Mouse (Mus musculus): ENCODE measurements around the gene Smim12. TPM values are rescaled to one million over a fixed set of nuclear protein-coding genes. Genes with fewer than 3 reads are reported as not detected.

Gene Smim12
- polyA plus RNA-seq, 1 experiment, result 18.1 TPM

GRCm38 (mm10) chr4:127223291-127223690 is 20.3 kb upstream of the Smim12 start:
- Histone ChIP-seq H3K36me3 (ENCODE audit: control insufficient read depth, insufficient read depth, low read length) (no peaks in the 10 kb centered on the region), H3K27me3 (ENCODE audit: control insufficient read depth, insufficient read depth, low read length) (no peaks in the 10 kb centered on the region; the same call in 1 of the 2 replicates), H3K27ac (ENCODE audit: insufficient read depth, low read depth, low read length) (no peak overlapping the region), H3K4me1 (ENCODE audit: control insufficient read depth, insufficient read depth, insufficient read length, low read length) (no peaks in the 10 kb centered on the region), H3K4me3 (ENCODE audit: low read depth, low read length) (no peak overlapping the region)
- 45% methylated on average over 10 of the region's 10 CpGs for WGBS
- TF ChIP-seq POLR2A (IDR thresholded peaks at IDR 0.05; ENCODE audit: low read depth, low read length) (no peak), CTCF (IDR thresholded peaks at IDR 0.05; ENCODE audit: extremely low read depth, insufficient read length, insufficient replicate concordance, low read depth, low read length) (no peak)

GRCm38 (mm10) chr4:127223755-127224154 is 19.8 kb upstream of the Smim12 start:
- Histone ChIP-seq H3K27me3 (ENCODE audit: control insufficient read depth, insufficient read depth, low read length) (no peaks in the 10 kb centered on the region; the same call in 1 of the 2 replicates), H3K36me3 (ENCODE audit: control insufficient read depth, insufficient read depth, low read length) (no peaks in the 10 kb centered on the region), H3K27ac (ENCODE audit: insufficient read depth, low read depth, low read length) (no peak overlapping the region), H3K4me3 (ENCODE audit: low read depth, low read length) (no peak overlapping the region), H3K4me1 (ENCODE audit: control insufficient read depth, insufficient read depth, insufficient read length, low read length) (no peaks in the 10 kb centered on the region)
- TF ChIP-seq CTCF (IDR thresholded peaks at IDR 0.05; ENCODE audit: extremely low read depth, insufficient read length, insufficient replicate concordance, low read depth, low read length) (no peak), POLR2A (IDR thresholded peaks at IDR 0.05; ENCODE audit: low read depth, low read length) (no peak)
- 52% methylated on average over 4 of the region's 4 CpGs for WGBS

GRCm38 (mm10) chr4:127224444-127225100 is 19.0 kb upstream of the Smim12 start:
- Histone ChIP-seq H3K27ac (ENCODE audit: insufficient read depth, low read depth, low read length) (no peak overlapping the region), H3K36me3 (ENCODE audit: control insufficient read depth, insufficient read depth, low read length) (no peaks in the 10 kb centered on the region), H3K4me3 (ENCODE audit: low read depth, low read length) (no peak overlapping the region), H3K4me1 (ENCODE audit: control insufficient read depth, insufficient read depth, insufficient read length, low read length) (no peaks in the 10 kb centered on the region), H3K27me3 (ENCODE audit: control insufficient read depth, insufficient read depth, low read length) (no peaks in the 10 kb centered on the region; the same call in 1 of the 2 replicates)
- 21% methylated on average over 19 of the region's 19 CpGs for WGBS
- TF ChIP-seq CTCF (IDR thresholded peaks at IDR 0.05; ENCODE audit: extremely low read depth, insufficient read length, insufficient replicate concordance, low read depth, low read length), result no peak
- no peak for TF ChIP-seq POLR2A (IDR thresholded peaks at IDR 0.05; ENCODE audit: low read depth, low read length)

- H3K27me3 ChIP-seq (ENCODE audit: control insufficient read depth, insufficient read depth, low read length), result no peaks in the 10 kb centered on the region; the same call in 1 of the 2 replicates
- H3K4me3 ChIP-seq (ENCODE audit: low read depth, low read length), result no peak overlapping the region
- no peak overlapping the region for H3K27ac ChIP-seq (ENCODE audit: insufficient read depth, low read depth, low read length)
- no peak for TF ChIP-seq POLR2A (IDR thresholded peaks at IDR 0.05; ENCODE audit: low read depth, low read length)
- H3K4me1 ChIP-seq (ENCODE audit: control insufficient read depth, insufficient read depth, insufficient read length, low read length), result no peaks in the 10 kb centered on the region
- WGBS, result 55% methylated on average over 4 of the region's 4 CpGs
- no peaks in the 10 kb centered on the region for H3K36me3 ChIP-seq (ENCODE audit: control insufficient read depth, insufficient read depth, low read length)
Measured at GRCm38 (mm10) chr4:127226067-127226466, 17.5 kb upstream of the Smim12 start.

GRCm38 (mm10) chr4:127227051-127227673 is 16.4 kb upstream of the Smim12 start:
- WGBS, result 27% methylated on average over 17 of the region's 17 CpGs
- H3K27ac ChIP-seq (ENCODE audit: insufficient read depth, low read depth, low read length), result no peak overlapping the region
- no peaks in the 10 kb centered on the region; the same call in 1 of the 2 replicates for H3K27me3 ChIP-seq (ENCODE audit: control insufficient read depth, insufficient read depth, low read length)
- H3K4me1 ChIP-seq (ENCODE audit: control insufficient read depth, insufficient read depth, insufficient read length, low read length), result no peaks in the 10 kb centered on the region
- TF ChIP-seq POLR2A (IDR thresholded peaks at IDR 0.05; ENCODE audit: low read depth, low read length), result no peak
- no peak for TF ChIP-seq CTCF (IDR thresholded peaks at IDR 0.05; ENCODE audit: extremely low read depth, insufficient read length, insufficient replicate concordance, low read depth, low read length)
- no peak overlapping the region for H3K4me3 ChIP-seq (ENCODE audit: low read depth, low read length)
- no peaks in the 10 kb centered on the region for H3K36me3 ChIP-seq (ENCODE audit: control insufficient read depth, insufficient read depth, low read length)

- no peak overlapping the region for H3K27ac ChIP-seq (ENCODE audit: insufficient read depth, low read depth, low read length)
- peaks cover 6% of the 10 kb centered on the region; the same call in 1 of the 2 replicates for H3K27me3 ChIP-seq (ENCODE audit: control insufficient read depth, insufficient read depth, low read length)
- WGBS, result 47% methylated on average over 6 of the region's 6 CpGs
- H3K36me3 ChIP-seq (ENCODE audit: control insufficient read depth, insufficient read depth, low read length), result no peaks in the 10 kb centered on the region
- no peak overlapping the region for H3K4me3 ChIP-seq (ENCODE audit: low read depth, low read length)
- H3K4me1 ChIP-seq (ENCODE audit: control insufficient read depth, insufficient read depth, insufficient read length, low read length), result peaks cover 4% of the 10 kb centered on the region; the same call in 1 of the 2 replicates
- TF ChIP-seq POLR2A (IDR thresholded peaks at IDR 0.05; ENCODE audit: low read depth, low read length) (no peak), CTCF (IDR thresholded peaks at IDR 0.05; ENCODE audit: extremely low read depth, insufficient read length, insufficient replicate concordance, low read depth, low read length) (no peak)
Measured at GRCm38 (mm10) chr4:127232028-127232427, 11.6 kb upstream of the Smim12 start.

- Histone ChIP-seq H3K4me3 (ENCODE audit: low read depth, low read length) (no peak overlapping the region), H3K27me3 (ENCODE audit: control insufficient read depth, insufficient read depth, low read length) (peaks cover 10% of the 10 kb centered on the region), H3K4me1 (ENCODE audit: control insufficient read depth, insufficient read depth, insufficient read length, low read length) (peaks cover 4% of the 10 kb centered on the region; the same call in 1 of the 2 replicates), H3K36me3 (ENCODE audit: control insufficient read depth, insufficient read depth, low read length) (no peaks in the 10 kb centered on the region), H3K27ac (ENCODE audit: insufficient read depth, low read depth, low read length) (no peak overlapping the region)
- 67% methylated on average over 5 of the region's 5 CpGs for WGBS
- TF ChIP-seq CTCF (IDR thresholded peaks at IDR 0.05; ENCODE audit: extremely low read depth, insufficient read length, insufficient replicate concordance, low read depth, low read length) (no peak), POLR2A (IDR thresholded peaks at IDR 0.05; ENCODE audit: low read depth, low read length) (no peak)
Measured at GRCm38 (mm10) chr4:127232551-127232950, 11.0 kb upstream of the Smim12 start.

Measured in small intestine, adult 2 months (tissue).